Mouse (Mus musculus) hindlimb bud, embryonic 11.5 days (tissue): Measurements from ENCODE around the gene Tsc22d1.

Experiments used
- DNase-seq: peaks from one replicate; pipeline ENCODE4 v3.0.0-alpha.2; 2012; ENCODE audit warnings: low read depth, low spot score; ENCODE audit errors: extremely low spot score

Tsc22d1 gene

DNA sequence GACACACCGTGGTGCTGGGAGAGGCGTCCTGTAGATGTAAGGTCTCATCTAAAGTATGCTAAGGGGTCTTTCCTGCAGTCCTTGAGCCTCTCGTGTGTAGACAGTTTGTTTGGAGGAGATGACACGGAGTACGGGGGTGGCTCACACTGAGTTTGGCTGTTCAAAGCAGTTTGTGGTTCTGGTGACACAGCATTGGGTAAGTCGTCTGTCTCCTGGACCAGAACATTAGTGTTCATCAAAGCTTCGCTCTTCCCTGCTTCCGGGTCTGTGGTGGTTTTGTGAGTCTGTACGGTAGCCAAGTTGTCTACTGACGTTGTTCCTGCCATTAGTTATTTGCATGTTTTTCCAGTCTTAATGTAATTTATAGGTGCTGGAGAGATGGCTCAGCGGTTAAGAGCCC lies 65.7 kb downstream of the Tsc22d1 start:
- no peak for DNase-seq

DNA sequence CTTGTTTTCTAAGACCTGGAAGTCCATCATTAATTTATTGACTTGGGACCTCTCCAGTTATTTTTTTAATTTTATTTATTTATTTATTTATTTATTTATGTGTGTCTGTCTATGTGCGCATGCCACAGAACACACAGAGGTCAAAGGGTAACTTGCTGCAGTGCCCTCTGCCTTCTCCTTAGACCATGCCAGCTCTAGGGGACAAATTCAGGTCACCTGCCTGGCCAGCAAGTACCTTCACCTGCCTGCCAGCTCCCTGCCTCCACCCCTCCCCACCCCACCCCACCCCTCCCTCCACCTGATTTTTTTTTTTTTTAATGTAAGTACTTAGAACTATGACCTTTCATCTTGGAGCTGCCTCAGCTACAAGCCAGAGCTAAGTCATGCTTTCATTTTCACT lies 68.9 kb downstream of the Tsc22d1 start:
- no peak for DNase-seq

DNA sequence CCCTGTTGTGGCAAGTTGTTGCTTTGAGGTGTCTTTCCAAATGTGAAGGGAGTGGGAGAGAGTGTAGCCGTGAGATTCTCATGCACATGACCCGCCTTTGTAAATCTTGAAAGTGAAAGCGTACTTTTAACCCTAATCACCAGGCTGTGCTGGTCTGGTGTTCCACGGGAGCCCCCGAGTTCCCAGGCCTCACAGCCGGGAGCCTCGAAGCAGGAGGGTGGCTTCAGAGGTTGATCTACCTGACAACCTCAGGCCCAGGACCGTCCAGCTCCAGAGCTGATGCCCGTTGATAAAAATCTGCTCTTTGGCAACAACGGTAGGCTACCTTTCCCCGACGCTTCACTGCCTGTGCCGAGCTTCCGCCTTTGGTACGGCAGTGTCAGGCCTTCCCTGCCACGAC lies 72.8 kb downstream of the Tsc22d1 start:
- no peak for DNase-seq

DNA sequence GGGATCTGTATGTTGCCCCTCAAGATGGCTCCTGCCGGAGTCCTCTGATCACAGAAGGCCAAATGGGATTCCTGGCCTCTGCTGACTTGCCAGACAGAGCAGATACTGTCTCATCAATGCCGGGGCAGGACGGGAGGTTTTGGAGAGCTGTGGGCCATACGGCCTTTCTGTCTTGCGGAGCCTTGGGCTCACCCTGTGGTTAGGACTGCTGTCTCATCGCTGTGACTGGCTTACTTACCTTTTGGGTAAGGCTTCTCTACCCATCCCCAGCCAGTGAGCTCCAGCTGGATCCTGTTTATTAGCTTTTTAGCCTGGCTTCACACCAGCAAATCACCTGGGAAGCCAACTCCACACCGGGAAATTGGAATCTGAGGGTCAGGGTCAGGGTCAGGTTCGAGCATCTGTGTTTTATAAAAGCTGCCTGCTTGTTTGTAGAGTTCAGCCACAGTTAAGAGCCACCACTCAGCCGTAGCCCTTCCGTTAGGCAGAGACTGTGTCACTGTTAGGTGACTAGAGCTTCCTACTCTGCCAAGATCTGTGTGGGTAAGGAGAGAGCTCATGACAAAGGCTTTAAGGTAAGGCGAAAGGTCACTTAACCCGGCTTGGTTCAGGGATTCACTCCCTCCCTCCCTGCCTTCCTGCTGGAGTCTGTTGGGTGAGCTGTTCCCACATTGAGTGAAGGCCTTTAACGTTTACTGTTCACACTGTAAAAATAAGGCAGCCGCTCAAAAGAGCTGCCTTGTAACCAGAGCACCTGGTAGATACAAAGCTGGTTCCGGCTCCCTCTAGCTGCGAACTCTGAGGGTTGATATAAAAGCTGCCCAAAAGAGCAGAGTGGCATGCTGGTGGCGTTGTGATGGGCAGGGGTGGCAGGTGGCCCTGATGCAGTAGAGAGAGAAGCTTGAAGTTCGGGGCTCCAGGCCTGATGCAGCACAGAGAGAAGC lies 73.6 kb downstream of the Tsc22d1 start:
- peak; percentile 82 for DNase-seq

DNA sequence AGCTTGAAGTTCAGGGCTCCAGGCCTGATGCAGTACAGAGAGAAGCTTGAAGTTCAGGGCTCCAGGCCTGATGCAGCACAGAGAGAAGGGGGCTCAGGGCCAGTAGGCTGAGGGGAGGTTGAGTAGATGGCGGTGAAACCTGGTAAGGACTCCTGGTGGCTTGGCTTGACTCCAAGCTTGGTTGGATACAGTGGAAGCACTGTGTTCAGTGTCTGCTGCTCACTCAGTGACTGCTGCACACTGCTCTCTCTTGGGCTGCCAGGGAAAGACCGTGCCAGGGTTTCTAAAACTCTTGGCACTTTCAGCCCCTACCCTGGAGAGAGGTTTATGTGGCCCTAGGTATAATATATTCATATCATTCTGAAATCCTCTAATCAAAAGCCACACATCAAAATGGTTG lies 74.4 kb downstream of the Tsc22d1 start:
- no peak for DNase-seq

DNA sequence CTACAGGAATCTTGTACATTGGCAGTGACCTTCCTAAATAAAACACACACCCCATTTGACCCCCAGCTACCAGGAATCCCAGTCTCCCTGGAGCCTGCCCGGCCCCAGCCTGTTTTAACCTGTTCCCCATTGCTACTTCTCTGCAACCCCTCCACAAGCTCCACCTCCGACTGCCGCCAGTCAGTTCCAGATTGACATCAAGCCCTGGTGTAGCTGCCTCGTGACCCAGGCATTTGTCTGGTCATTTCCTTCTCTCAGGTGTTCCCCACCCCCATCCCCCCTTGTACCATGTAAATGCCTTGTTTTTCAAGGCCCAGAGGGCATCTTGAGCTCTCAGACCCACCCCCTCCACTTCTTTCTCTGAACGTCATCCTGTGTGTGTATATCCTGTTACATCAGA lies 80.3 kb downstream of the Tsc22d1 start:
- no peak for DNase-seq

DNA sequence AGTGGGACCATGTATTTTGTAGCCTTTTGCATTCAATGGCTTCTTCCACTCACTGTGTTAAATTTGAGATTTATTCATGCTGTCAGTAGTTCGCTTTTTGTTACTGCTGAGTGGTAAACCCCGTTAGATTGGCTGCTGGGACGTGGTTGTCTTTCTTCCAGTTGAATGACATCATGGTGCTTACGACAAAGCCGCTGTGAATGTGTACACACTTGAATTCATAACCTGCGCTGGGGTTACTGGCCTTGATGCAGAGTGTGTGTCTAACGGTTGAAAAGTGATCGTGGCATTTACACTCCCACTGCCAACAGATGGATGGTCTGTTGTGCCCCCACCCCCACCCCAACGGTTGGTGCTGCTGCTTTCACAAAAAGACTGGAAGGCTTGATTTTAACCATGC lies 82.4 kb downstream of the Tsc22d1 start:
- DNase-seq = no peak

DNA sequence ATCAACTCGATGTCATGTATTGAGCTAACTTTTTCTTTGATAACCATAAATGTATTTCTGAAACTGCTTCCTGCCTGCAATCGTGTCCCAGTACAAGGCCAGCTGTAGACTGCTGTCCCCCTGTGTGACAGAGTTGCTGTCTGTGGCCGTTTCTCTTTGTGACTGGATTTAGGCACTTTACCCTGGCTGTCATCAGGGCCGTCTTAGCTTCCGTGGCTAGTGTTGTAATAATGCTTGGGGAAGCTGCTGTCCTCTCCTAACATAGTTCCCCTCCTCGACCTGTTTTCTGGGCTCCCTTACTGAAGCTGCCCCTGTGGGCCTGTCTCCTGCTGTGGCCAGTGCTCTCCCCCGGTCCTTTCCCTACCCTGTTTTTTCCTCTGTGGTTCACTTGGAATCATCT lies 83.4 kb downstream of the Tsc22d1 start:
- no peak for DNase-seq

DNA sequence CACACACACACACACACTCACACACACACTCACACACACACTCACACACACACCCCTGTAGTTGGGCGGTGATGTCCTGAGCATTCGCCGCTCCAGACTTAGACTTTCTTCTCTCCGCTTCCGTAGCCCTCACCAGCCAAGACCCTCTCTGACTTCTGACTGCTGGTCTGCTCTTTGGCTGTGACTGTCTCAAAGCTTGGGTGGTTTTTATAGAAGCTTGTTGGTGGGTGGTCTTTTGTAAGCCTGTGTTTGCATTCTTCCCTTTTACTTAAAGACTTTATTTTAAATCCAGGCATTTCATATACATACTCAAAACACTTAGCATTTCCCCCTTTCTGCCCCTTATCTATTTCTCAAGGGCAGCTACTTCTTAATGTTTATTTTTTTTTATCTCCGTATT lies 84.7 kb downstream of the Tsc22d1 start:
- DNase-seq = no peak

DNA sequence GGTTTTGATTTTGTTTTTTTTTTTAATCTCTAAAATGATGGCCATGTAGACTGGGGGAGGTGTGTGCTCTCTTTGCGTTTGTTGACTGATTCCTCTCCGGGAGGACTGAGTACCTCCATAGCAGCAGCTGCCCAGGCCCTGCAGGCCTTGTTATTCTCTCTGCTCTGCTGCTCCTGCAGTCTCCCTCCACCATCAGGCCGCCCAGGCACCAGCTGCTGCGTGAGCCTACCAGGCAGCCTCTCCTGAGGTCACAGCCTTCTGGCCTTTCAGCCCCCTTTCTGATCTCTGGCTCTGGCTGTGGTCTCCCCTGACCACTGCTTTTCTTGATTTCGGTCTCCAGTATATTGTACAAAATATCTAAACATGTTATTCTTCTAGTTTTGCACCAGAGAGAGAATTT lies 85.3 kb downstream of the Tsc22d1 start:
- DNase-seq = no peak

DNA sequence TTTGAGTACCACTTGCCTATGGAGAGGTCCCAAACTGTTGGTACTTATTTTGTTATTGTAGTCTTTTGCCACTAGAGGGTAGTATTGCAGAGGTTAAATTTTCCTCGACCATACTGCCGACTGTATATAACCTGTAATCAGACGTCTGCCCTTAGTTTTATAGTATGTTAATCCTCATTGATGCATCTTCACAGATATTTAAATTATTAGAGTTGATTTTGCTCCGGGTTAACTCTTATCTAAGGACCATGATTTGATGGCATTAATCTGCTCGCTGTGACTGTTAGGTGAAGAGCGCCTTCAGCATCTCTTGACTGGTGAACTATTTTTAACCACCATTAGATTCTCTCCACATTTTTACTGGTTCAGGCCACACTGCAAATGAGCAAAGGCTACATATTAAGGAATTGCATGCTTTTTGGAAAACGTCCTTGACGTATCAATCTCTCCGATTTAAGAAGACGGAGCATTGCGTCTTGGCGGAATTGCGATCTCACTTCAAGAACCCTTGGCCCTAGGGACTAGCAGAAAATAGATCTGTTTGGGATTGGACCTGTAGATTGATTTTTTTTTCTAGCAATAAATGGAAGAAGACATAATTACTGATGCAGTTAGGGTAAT lies 88.6 kb downstream of the Tsc22d1 start:
- peak; percentile 78 for DNase-seq

DNA sequence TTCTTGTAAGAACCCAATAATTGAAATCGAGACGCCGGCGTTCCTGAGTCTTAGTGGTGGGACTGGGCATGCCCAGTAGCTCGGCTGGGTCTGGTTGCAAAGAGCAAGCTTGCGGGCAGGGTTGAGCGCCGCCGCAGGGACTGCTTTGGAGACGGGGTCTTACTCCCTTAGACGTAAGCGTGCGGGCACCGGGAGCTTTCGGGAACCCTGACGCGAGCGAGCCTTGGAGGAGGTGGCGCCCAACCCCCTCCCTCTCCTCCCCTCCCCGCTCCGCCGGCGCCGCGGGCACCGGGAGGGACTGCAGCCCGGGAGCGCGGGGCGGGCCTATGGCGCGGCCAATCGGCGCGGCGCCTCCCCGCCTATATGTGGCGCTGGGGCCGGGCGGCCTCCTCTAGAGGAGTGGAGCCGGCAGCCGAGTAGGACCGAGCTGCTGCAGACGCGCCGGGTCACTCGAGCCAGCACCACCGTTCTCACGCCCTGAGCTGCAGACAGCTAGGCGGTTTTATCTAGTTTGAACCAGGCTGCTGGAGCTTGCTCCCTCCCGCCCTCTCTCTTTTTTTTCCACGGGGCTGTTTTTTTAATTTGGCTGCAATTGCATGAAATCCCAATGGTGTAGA lies 89.5 kb downstream of the Tsc22d1 start:
- peak; percentile 68 for DNase-seq

DNA sequence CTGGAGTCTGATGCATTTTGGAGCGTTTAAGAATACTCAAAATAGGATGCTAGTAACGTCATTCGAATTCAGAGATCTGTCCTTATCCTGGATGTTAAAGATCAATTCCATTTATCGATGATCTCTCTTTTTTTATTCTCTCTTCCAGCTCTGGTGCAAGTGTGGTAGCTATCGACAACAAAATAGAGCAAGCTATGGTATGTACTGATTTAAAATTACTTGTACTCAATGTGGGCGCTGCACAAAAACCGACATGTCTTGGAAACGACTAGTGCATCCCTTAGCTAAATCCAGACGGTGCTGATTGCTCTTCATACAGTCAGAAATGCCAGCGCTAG lies 90.3 kb downstream of the Tsc22d1 start:
- DNase-seq = peak; percentile 42

DNA sequence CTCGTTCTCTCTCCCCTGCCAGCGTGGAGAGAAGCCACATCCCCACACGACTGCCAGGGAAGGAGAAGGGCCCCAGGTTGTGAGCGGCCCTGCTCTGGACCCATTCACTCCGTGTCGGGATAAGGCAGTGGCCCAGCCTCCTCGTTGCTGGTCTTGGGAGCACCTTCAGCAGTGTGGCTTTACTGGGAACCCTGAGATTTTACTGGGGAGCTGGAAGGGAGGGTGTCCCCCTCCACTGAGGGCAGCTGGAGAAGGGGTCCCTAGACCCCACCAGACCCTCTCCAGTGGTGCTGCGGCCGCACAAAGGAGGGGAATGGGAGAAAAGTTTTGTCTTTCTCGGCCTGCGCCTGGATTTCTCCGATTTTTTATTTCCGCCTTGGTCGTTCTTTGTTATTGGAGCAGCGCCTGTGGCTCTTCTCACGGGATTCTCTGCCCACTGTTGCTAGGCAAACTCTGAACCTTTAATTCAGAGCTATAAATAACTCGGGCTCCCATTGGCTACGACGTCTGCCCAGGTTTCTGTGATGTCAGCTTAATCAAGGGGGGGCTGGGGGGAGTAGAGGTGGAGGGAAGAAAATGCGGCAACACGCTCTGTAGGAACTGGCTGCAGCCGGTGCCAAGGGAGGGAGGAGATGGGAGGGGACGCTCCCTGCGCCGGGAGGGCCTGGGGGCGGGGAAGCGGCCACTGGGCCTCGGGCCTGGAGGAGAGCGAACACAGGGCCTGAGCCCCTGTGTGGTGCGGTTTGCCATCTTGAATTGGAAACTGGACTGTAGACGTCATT lies 90.9 kb downstream of the Tsc22d1 start:
- DNase-seq = peak; percentile 99

DNA sequence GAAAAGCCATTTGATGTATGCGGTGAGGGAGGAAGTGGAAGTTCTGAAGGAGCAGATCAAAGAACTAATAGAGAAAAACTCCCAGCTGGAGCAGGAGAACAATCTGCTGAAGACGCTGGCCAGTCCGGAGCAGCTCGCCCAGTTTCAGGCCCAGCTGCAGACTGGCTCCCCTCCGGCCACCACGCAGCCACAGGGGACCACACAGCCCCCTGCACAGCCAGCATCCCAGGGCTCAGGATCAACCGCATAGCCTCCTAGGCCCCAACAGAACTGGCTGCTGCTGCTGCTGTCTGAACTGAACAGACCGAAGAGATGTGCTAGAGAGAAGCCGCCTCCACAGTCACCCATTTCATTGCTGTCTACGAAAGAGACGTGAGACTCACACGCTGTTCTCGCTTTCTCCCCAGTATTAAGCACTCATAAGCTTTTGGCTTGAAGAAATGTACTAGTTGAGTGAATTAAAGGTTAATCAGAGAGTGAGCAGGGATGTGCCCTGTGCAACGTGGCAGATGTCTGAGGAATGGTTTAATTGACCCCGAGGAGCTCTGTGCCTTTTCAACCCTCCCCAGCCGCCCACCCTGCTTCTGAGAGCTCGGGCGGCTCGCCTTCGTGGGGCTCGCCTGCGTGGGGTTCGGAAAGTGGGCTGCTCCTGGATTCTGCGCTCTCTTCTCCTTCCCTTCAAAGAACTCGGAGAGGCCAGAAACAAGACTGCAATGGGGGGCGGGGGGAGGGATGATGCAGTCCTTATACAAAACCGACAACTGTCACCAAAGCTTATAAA lies 91.9 kb downstream of the Tsc22d1 start:
- DNase-seq = no peak

DNA sequence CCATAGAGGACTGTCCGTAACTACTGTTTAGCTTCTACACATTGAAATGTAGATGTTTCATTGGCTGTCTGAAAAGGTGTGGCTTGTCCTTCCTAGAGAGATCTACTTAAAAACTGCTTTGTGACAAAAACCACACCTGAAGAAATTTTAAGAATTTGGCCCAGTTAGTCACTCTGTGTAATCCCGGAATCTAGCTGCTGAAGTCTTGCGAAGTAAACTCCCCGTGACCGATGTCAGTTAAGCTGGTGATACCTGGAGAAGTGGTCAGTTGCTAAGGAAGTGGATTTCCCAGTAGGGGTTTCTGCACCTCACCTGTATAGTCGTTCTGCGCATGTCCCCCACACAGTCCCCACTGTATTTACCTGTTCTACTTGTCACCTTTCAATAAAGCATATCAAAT lies 92.6 kb downstream of the Tsc22d1 start:
- DNase-seq = no peak

DNA sequence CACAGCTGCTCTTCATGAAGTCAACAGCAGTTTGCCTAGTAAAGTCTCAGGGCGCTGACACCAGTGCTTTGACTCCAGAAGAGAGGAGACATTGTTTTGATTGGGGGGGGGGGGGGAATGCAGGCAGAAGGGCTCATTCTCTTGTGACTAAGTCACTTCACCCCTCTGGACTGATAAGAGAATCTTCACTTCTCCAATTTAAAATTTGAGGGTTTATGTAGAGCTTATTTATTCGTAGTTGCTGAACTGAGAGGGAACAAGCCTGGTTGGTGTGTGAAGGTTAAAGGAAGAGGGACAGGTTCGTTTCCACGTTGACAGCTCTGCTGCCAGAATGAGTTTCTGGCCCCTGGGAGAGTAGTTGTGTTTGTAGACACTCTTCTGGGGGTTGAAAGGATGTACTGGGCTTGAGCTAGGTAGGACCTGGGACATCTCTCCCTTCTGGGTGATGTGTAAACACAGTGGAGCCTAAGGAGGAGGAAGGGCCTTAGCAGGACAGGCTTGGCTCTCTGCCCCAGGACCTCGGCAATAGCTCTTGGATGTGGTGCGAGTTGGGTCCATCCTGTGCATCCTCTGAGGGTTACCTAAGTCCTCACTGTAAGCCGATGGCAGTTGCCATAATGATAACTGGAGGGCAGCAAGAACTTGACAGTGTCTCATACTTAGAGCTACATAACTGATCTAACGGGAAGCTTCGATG lies 93.2 kb downstream of the Tsc22d1 start:
- DNase-seq = no peak

DNA sequence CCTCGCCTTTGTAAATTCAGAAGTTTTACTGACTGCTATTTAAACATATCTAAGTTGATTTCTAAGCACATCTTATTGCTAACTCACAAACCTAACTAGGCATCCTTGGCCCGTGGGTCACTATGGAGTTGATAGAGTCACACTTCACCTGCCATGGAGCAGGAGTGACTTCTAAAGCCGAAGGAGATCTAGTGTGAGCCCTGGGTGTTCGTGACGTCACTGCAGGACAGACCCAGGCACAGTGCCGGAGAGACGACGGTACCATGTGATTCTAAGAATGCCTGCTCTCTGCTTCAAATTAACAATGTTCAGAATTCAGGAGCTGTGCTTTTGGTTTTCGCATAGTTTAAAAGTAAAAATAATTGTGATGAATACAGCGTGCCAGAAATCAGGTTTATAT lies 93.9 kb downstream of the Tsc22d1 start:
- DNase-seq = no peak

DNA sequence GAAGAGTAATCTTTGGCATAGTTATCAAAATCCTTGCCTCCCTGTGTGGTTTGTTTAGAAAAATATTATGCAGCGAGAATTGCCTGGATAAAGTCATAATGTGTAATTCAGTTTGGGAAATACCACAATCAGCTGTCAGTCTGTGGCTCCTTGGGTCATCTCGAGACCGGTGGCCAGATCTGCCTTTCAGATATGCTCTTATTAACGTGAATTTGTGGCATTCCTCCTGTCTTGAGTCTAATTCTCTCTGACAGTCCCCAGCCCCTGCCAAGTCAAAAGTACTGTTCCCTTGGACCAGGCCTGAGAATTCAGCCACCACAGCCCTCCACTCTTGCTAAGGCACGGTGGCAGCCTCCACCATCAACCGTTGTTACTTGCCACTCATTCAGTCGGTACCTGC lies 97.2 kb downstream of the Tsc22d1 start:
- no peak for DNase-seq

DNA sequence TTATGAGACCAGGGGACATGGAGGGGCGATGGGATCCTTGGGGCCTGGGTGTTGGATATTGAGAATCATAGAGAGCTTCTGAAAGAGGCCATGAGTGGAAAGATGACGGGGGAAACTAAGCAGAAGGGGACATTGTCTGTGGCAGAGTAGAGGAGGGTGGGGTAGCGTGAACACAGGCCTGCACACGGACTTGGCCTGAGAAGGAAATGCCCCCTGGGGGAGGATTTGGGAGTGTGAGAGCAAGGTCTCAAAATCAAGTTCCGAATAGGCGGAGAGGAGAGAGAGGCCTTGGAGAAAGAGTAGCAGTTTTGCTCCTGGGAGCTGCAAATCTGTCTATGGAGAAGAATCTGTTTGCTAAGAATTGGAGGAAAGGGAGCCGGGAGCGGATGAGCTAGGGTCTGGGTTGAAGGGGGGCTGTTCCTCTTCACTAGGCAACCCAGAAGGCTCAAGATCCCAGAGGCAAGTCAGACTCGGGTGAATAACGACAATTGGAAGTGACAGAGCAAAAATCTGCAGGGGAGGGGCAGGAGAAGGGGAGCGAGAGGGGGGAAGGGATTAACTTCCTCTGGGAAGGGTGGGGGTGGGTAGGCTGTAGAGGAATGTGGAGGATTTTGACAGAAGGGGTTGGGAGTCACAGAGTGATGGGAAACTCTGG lies 98.8 kb downstream of the Tsc22d1 start:
- DNase-seq = no peak
